Mouse (Mus musculus) spleen, adult 2 months (tissue): ENCODE measurements around the gene Fndc11.

ENCODE experiments used
- CTCF ChIP-seq: fragments of 200-500 bp; IDR thresholded peaks from 2 replicates; pipeline ENCODE4 v1.5.1; 2011; ENCODE audit warnings: mild to moderate bottlenecking, inconsistent platforms; ENCODE audit not compliant: insufficient read depth, insufficient read length, insufficient replicate concordance; ENCODE audit errors: extremely low read depth
- POLR2A ChIP-seq: fragments of 200-500 bp; IDR thresholded peaks from 2 replicates; pipeline ENCODE4 v1.6.1; 2011; ENCODE audit warnings: low read depth, low read length, inconsistent platforms

- TF ChIP-seq POLR2A: no peak
- no peak for TF ChIP-seq CTCF
Measured at GRCm38 (mm10) chr2:181178015-181178414, 41.8 kb upstream of the Fndc11 start.
